Mouse (Mus musculus): ENCODE data around the gene Olfr578.

Gene Olfr578

GRCm38 (mm10) chr7:102989224-102989623 lies at the start of gene Olfr578:
Gene Olfr578, minus strand, starts transcription at chr7:102989324.
- no peak for DNase-seq

- no peak for DNase-seq
These were observed 48.6 kb upstream of the Olfr578 start, which contains the start of gene Olfr582 for GRCm38 (mm10) chr7:103037724-103038123. Gene Olfr582, plus strand, starts transcription at chr7:103038024.

GRCm38 (mm10) chr7:102975843-102976242 lies 13.3 kb downstream of the Olfr578 start, which contains the start of gene Olfr577:
Gene Olfr577, minus strand, starts transcription at chr7:102975943.
- DNase-seq, result no peak

GRCm38 (mm10) chr7:102974399-102974798 lies 14.7 kb downstream of the Olfr578 start:
- no peak for DNase-seq

- no peak for DNase-seq
These were observed 26.8 kb downstream of the Olfr578 start, which contains the start of gene Olfr576 for GRCm38 (mm10) chr7:102962360-102962759. Gene Olfr576, plus strand, starts transcription at chr7:102962660.

- DNase-seq, result no peak
These were observed 30.5 kb downstream of the Olfr578 start, which contains the start of gene Olfr575 for GRCm38 (mm10) chr7:102958593-102958992. Gene Olfr575, minus strand, starts transcription at chr7:102958775.

- no peak for DNase-seq
These were observed 31.0 kb downstream of the Olfr578 start for GRCm38 (mm10) chr7:102958137-102958536.

GRCm38 (mm10) chr7:102950732-102951131 lies 38.4 kb downstream of the Olfr578 start:
- DNase-seq, result no peak

- DNase-seq, result no peak
These were observed 41.0 kb downstream of the Olfr578 start, which contains the start of gene Olfr574 for GRCm38 (mm10) chr7:102948167-102948566. Gene Olfr574, plus strand, starts transcription at chr7:102948467.

GRCm38 (mm10) chr7:102943417-102943816 lies 45.7 kb downstream of the Olfr578 start:
- DNase-seq, result no peak

- DNase-seq, result no peak
These were observed 46.6 kb downstream of the Olfr578 start, which contains the start of gene Olfr573-ps1 for GRCm38 (mm10) chr7:102942475-102942874. Gene Olfr573-ps1, minus strand, starts transcription at chr7:102942575.
